33 mouse cellular contexts compared by ENCODE assay signal in genomic region chr12:54120386-54120785, GRCm38 (mm10).
"Had no signal": no experiment of that assay in that cellular context is flagged by ENCODE, and none has a peak within 500 bp of the region (broad histone marks: within the 10 kb centered on the region; RNA-seq: fewer than 3 reads in every experiment).

No protein-coding gene starts in this region.

- H3K27me3 ChIP-seq: limb, embryonic 12.5 days; limb, embryonic 13.5 days; limb, embryonic 15.5 days; liver, embryonic 12.5 days; liver, embryonic 13.5 days; liver, embryonic 15.5 days; lung, embryonic 15.5 days; megakaryocyte, embryonic 14.5 days; midbrain, embryonic 12.5 days; midbrain, embryonic 13.5 days; midbrain, embryonic 15.5 days; neural tube, embryonic 12.5 days; neural tube, embryonic 13.5 days had no signal

- H3K4me1 ChIP-seq: limb, embryonic 10.5 days; liver, embryonic 12.5 days; liver, embryonic 13.5 days; liver, embryonic 15.5 days; lung, embryonic 15.5 days; neural tube, embryonic 12.5 days; neural tube, embryonic 13.5 days had no signal

- H3K27ac ChIP-seq: limb, embryonic 10.5 days; limb, embryonic 13.5 days; limb, embryonic 15.5 days; liver, embryonic 12.5 days; liver, embryonic 13.5 days; liver, embryonic 14.5 days; liver, embryonic 15.5 days; lung, embryonic 15.5 days; macrophage; midbrain, embryonic 10.5 days; midbrain, embryonic 12.5 days; midbrain, embryonic 13.5 days; midbrain, embryonic 15.5 days; neural tube, embryonic 12.5 days; neural tube, embryonic 13.5 days had no signal

- DNase-seq: left cerebral cortex, postnatal 4 days; liver; liver, embryonic 13.5 days; liver, postnatal 0 days; lung, adult 18-20 months; lung, adult 2 months; lung, embryonic 14.5 days; lung, postnatal 10 days; lung, postnatal 14 days; lung, postnatal 36 days; lung, postnatal 4 days; midbrain, embryonic 14.5 days had no signal

- H3K4me2 ChIP-seq: limb, embryonic 12.5 days; limb, embryonic 13.5 days; limb, embryonic 15.5 days; liver, embryonic 11.5 days; liver, embryonic 12.5 days; liver, embryonic 13.5 days; liver, embryonic 15.5 days; lung, embryonic 14.5 days; lung, embryonic 15.5 days; midbrain, embryonic 11.5 days; midbrain, embryonic 12.5 days; midbrain, embryonic 13.5 days; midbrain, embryonic 15.5 days; neural tube, embryonic 12.5 days; neural tube, embryonic 13.5 days had no signal

- H3K9ac ChIP-seq: limb, embryonic 12.5 days; limb, embryonic 13.5 days; limb, embryonic 15.5 days; liver, embryonic 12.5 days; liver, embryonic 13.5 days; liver, embryonic 14.5 days; liver, embryonic 15.5 days; liver, postnatal 0 days; lung, embryonic 14.5 days; lung, embryonic 15.5 days; midbrain, embryonic 12.5 days; midbrain, embryonic 13.5 days; midbrain, embryonic 15.5 days; neural tube, embryonic 12.5 days; neural tube, embryonic 13.5 days had no signal

- H3K36me3 ChIP-seq: limb, embryonic 10.5 days; limb, embryonic 12.5 days; limb, embryonic 13.5 days; limb, embryonic 15.5 days; liver, embryonic 12.5 days; liver, embryonic 13.5 days; liver, embryonic 15.5 days; lung, embryonic 15.5 days; midbrain, embryonic 10.5 days; midbrain, embryonic 12.5 days; midbrain, embryonic 13.5 days; midbrain, embryonic 15.5 days; neural tube, embryonic 12.5 days; neural tube, embryonic 13.5 days had no signal

- H3K9me3 ChIP-seq: limb, embryonic 10.5 days; limb, embryonic 12.5 days; limb, embryonic 13.5 days; limb, embryonic 15.5 days; liver, embryonic 12.5 days; liver, embryonic 13.5 days; liver, embryonic 15.5 days; lung, embryonic 15.5 days; midbrain, embryonic 10.5 days; midbrain, embryonic 13.5 days; midbrain, embryonic 15.5 days; neural tube, embryonic 12.5 days; neural tube, embryonic 13.5 days had no signal

- ATAC-seq: liver, embryonic 12.5 days; liver, postnatal 0 days; lung, postnatal 0 days; midbrain, embryonic 13.5 days; midbrain, embryonic 15.5 days; midbrain, embryonic 16.5 days had no signal

- H3K4me3 ChIP-seq: limb, embryonic 10.5 days; limb, embryonic 12.5 days; limb, embryonic 13.5 days; limb, embryonic 15.5 days; liver, embryonic 12.5 days; liver, embryonic 13.5 days; liver, embryonic 15.5 days; lung, embryonic 15.5 days; megakaryocyte, embryonic 14.5 days; midbrain, embryonic 10.5 days; midbrain, embryonic 12.5 days; midbrain, embryonic 13.5 days; midbrain, embryonic 15.5 days; myocyte; neural tube, embryonic 12.5 days; neural tube, embryonic 13.5 days had no signal
